Mouse (Mus musculus) CH12.LX (cell line): ENCODE measurements at regions not wholly inside any gene's neighbourhood (a gene's known extent, or its start where the extent isn't known, plus 50 kb on each side); places are given as distances from the start of the nearest gene placed in this dataset.

Source experiments
- IRF4 ChIP-seq: IDR thresholded peaks from 2 replicates; pipeline ENCODE4 v1.6.1; 2014; ENCODE audit warnings: low read depth, mild to moderate bottlenecking, inconsistent platforms, low read length, improper control_type of control experiment
- MAX ChIP-seq: IDR thresholded peaks from 2 replicates; pipeline ENCODE4 v1.6.1; 2011; ENCODE audit warnings: low read length, improper control_type of control experiment
- MAZ ChIP-seq: IDR thresholded peaks from 2 replicates; pipeline ENCODE4 v1.6.1; 2012; ENCODE audit warnings: low read depth, mild to moderate bottlenecking, inconsistent platforms, low read length, improper control_type of control experiment, moderate library complexity
- POLR2A ChIP-seq: IDR thresholded peaks from 2 replicates; pipeline ENCODE4 v1.6.1; 2011; ENCODE audit warnings: low read depth, mild to moderate bottlenecking, improper control_type of control experiment, low read length
- POLR2AphosphoS2 ChIP-seq: IDR thresholded peaks from 2 replicates; pipeline ENCODE4 v1.6.1; 2011; ENCODE audit warnings: low read depth, low read length, improper control_type of control experiment

DNA sequence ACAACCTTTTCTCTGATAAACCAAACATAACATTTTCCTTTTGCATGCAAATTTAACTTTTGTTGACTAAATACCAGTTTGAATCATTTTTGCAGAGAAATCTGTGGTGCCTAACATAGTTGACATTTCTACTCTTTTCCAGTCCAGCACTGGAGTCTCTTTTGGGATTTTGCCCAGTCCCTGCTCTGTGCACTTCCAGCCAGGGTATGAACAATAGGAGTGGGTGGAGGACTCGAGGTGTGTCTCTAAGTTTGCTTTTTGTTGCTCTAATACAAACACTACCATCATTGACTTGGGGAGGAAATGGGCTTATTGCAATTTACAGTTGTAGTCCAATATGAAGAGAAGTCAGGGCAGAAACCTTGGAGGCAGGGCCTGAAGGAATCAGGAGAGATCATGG lies 256.7 kb downstream of the Adamts20 start:
- TF ChIP-seq IRF4 (no peak), MAX (no peak), POLR2A (no peak), POLR2AphosphoS2 (no peak), MAZ (no peak)
